Mouse (Mus musculus): ENCODE data around the gene Ankrd35. TPM values are rescaled to one million over a fixed set of nuclear protein-coding genes. Genes with fewer than 3 reads are reported as not detected.

The Ankrd35 gene
- polyA plus RNA-seq, 1 experiment from 2014 or later: 0.57 TPM

Other genes starting within 250 kb of the Ankrd35 start
- gene BC107364, start 217.8 kb upstream of the Ankrd35 start, polyA plus RNA-seq (2015; fragmentation: Nextera tagmentation; extraction: Ambion mirVana): not detected in 2 replicates
- gene Hfe2, start 145.0 kb upstream of the Ankrd35 start, polyA plus RNA-seq (2015; fragmentation: Nextera tagmentation; extraction: Ambion mirVana): 0.25 and 0.36 TPM in 2 replicates
- 49.1 and 51.0 TPM in 2 replicates for gene Txnip, start 112.2 kb upstream of the Ankrd35 start, polyA plus RNA-seq (2015; fragmentation: Nextera tagmentation; extraction: Ambion mirVana)
- gene Gm16253, start 93.1 kb upstream of the Ankrd35 start, polyA plus RNA-seq (2015; fragmentation: Nextera tagmentation; extraction: Ambion mirVana): 1.2 and 1.3 TPM in 2 replicates
- gene Polr3gl, start 76.0 kb upstream of the Ankrd35 start, polyA plus RNA-seq (2015; fragmentation: Nextera tagmentation; extraction: Ambion mirVana): 37.5 and 40.2 TPM in 2 replicates
- gene Ankrd34a, start 73.5 kb upstream of the Ankrd35 start, polyA plus RNA-seq (2015; fragmentation: Nextera tagmentation; extraction: Ambion mirVana): 6.6 and 6.7 TPM in 2 replicates
- gene Lix1l, start 69.0 kb upstream of the Ankrd35 start, polyA plus RNA-seq (2015; fragmentation: Nextera tagmentation; extraction: Ambion mirVana): 6.9 and 7.2 TPM in 2 replicates
- 161 and 168 TPM in 2 replicates for gene Rbm8a, start 40.2 kb upstream of the Ankrd35 start, polyA plus RNA-seq (2015; fragmentation: Nextera tagmentation; extraction: Ambion mirVana)
- gene Pex11b, start 34.8 kb upstream of the Ankrd35 start, polyA plus RNA-seq (2015; fragmentation: Nextera tagmentation; extraction: Ambion mirVana): 48.2 and 54.0 TPM in 2 replicates
- 0.06 and 0.10 TPM in 2 replicates for gene Gm42957, start 34.7 kb upstream of the Ankrd35 start, polyA plus RNA-seq (2015; fragmentation: Nextera tagmentation; extraction: Ambion mirVana)
- gene Itga10, start 24.5 kb upstream of the Ankrd35 start, polyA plus RNA-seq (2015; fragmentation: Nextera tagmentation; extraction: Ambion mirVana): 0.40 and 0.57 TPM in 2 replicates
- 28.8 and 31.0 TPM in 2 replicates for gene Pias3, start 26.3 kb downstream of the Ankrd35 start, polyA plus RNA-seq (2015; fragmentation: Nextera tagmentation; extraction: Ambion mirVana)
- 6.4 and 7.2 TPM in 2 replicates for gene Nudt17, start 38.4 kb downstream of the Ankrd35 start, polyA plus RNA-seq (2015; fragmentation: Nextera tagmentation; extraction: Ambion mirVana)
- 41.1 and 42.0 TPM in 2 replicates for gene Polr3c, start 57.5 kb downstream of the Ankrd35 start, polyA plus RNA-seq (2015; fragmentation: Nextera tagmentation; extraction: Ambion mirVana)
- 68.6 and 71.7 TPM in 2 replicates for gene Rnf115, start 57.5 kb downstream of the Ankrd35 start, polyA plus RNA-seq (2015; fragmentation: Nextera tagmentation; extraction: Ambion mirVana)
- 0.15 TPM in 1 of 2 replicates, not detected in the other for gene Pdzk1, start 159.2 kb downstream of the Ankrd35 start, polyA plus RNA-seq (2015; fragmentation: Nextera tagmentation; extraction: Ambion mirVana)
- 0.09 TPM in 2 replicates for gene Cd160, start 159.2 kb downstream of the Ankrd35 start, polyA plus RNA-seq (2015; fragmentation: Nextera tagmentation; extraction: Ambion mirVana)
- gene Gja5, start 234.6 kb downstream of the Ankrd35 start, polyA plus RNA-seq (2015; fragmentation: Nextera tagmentation; extraction: Ambion mirVana): 2.3 and 3.0 TPM in 2 replicates
- 37.4 and 38.9 TPM in 2 replicates for gene Gpr89, start 235.2 kb downstream of the Ankrd35 start, polyA plus RNA-seq (2015; fragmentation: Nextera tagmentation; extraction: Ambion mirVana)

All from forebrain, embryonic 13.5 days (tissue).